Mouse (Mus musculus) hindbrain, embryonic 13.5 days (tissue): Measurements from ENCODE around the gene Arfgap3. TPM values are rescaled to one million over a fixed set of nuclear protein-coding genes. Genes with fewer than 3 reads are reported as not detected.
A peak's percentile ranks its signal among the peaks of the same experiment; 100 is the strongest.

Experiments
- ATAC-seq: fragments of 200-750 bp; cut with Nextera tagmentation; 2 replicates; pipeline ENCODE4 v1.8.0; 2017; ENCODE audit warnings: moderate TSS enrichment; ENCODE audit not compliant: low FRiP score
- H3K27ac ChIP-seq: fragments of 300-500 bp; sonication (generic); 2 replicates; pipeline ENCODE4 v1.5.1; 2015; ENCODE audit warnings: inconsistent platforms, mild to moderate bottlenecking, moderate library complexity
- H3K27me3 ChIP-seq: fragments of 300-500 bp; sonication (generic); 2 replicates; pipeline ENCODE4 v1.6.1; 2015; ENCODE audit warnings: mild to moderate bottlenecking, inconsistent platforms
- H3K36me3 ChIP-seq: fragments of 300-500 bp; sonication (generic); 2 replicates; pipeline ENCODE4 v1.6.1; 2015; ENCODE audit warnings: mild to moderate bottlenecking, inconsistent platforms
- H3K4me1 ChIP-seq: fragments of 300-500 bp; sonication (generic); replicated peaks from 2 replicates; pipeline ENCODE4 v1.6.1; 2015; ENCODE audit warnings: inconsistent platforms
- H3K4me2 ChIP-seq: fragments of 300-500 bp; sonication (generic); 2 replicates; pipeline ENCODE4 v1.6.1; 2015; ENCODE audit warnings: inconsistent platforms, mild to moderate bottlenecking, moderate library complexity
- H3K4me3 ChIP-seq: fragments of 300-500 bp; sonication (generic); 2 replicates; pipeline ENCODE4 v1.5.1; 2015; ENCODE audit warnings: mild to moderate bottlenecking, inconsistent platforms
- H3K9ac ChIP-seq: fragments of 300-500 bp; sonication (generic); 2 replicates; pipeline ENCODE4 v1.6.1; 2015; ENCODE audit warnings: mild to moderate bottlenecking, inconsistent platforms
- H3K9me3 ChIP-seq: fragments of 300-500 bp; sonication (generic); 2 replicates; pipeline ENCODE4 v1.6.1; 2016; ENCODE audit warnings: inconsistent platforms
- WGBS: fragments of 180-500 bp; shearing (Covaris S2); methylation state at CpG from one replicate; pipeline ENCODE4 v1.1.7; 2015; 5-methylcytosine and 5-hydroxymethylcytosine counted together
- polyA plus RNA-seq: library from polyadenylated mRNA; unstranded; fragments of >200 nt; fragmentation: Nextera tagmentation; extraction: Ambion mirVana; gene quantifications from 2 replicates; pipeline ENCODE4 v1.2.1, GENCODE M21; 2015

Arfgap3 gene
- polyA plus RNA-seq, 1 experiment from 2014 or later = 43.8 TPM

DNA sequence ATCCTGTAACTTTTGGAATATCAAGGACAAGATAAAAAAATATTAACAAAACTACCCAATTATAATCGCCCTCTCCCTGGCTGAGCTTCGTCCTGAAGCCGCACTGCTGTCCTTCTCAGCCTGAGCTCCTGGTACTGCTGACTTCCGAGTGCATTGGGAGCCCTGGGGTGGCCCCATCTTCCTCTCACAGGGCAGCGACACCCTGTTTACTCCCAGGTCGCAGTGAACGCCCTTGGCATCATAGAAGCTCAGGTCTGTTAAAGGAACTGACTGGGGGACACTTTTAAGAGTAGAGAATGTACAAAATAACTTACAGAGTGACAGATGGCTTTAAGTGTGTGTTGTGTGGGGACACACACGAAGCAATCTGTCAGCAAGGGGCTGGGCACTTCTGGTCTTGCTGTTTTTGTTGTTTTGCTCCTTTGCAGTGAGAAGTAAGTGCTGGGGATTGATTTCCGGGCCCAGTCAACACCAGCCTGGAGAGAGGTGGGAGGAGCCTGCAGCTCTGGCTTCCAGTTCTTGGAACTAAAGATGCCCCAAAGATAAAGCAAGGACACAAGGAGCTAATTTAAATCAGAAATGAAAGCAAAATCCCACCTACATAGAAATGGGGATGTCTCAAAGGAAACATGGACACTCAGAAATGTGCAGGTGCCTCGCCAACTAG, 50.0 kb downstream of the Arfgap3 start:
- no peak overlapping the region for H3K4me2 ChIP-seq
- H3K9ac ChIP-seq = no peak overlapping the region
- peaks cover 50% of the 10 kb centered on the region for H3K36me3 ChIP-seq
- no peaks in the 10 kb centered on the region for H3K9me3 ChIP-seq
- 58% methylated on average over 10 of the region's 10 CpGs for WGBS
- no peak overlapping the region for H3K4me3 ChIP-seq
- peak overlapping the region; percentile 52; the same call in 1 of the 2 replicates for H3K27ac ChIP-seq
- peaks cover 16% of the 10 kb centered on the region for H3K4me1 ChIP-seq
- no peaks in the 10 kb centered on the region for H3K27me3 ChIP-seq
- ATAC-seq = no peak

DNA sequence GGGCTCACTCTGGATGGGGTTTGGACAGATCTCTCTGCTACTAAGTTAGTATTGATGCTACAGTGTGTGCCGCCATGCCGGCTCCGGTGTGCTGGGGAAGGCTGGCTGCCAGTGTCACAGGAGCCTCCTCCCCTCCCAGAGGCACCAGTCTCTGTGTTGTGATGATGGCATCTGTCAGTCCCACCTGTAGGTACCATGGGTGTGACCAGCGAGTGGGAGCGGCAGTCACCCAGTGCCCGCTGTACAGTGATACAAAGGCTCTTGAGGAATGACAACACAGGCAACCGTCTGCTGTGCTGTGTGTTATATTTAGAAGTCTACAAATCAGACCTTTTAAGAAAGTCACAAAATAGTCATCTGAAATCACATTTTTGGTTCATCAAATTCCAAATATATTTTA, 50.6 kb downstream of the Arfgap3 start:
- Histone ChIP-seq H3K9ac (no peak overlapping the region), H3K9me3 (no peaks in the 10 kb centered on the region), H3K27me3 (no peaks in the 10 kb centered on the region), H3K4me1 (peaks cover 13% of the 10 kb centered on the region), H3K4me2 (no peak overlapping the region), H3K27ac (no peak overlapping the region), H3K36me3 (peaks cover 46% of the 10 kb centered on the region), H3K4me3 (no peak overlapping the region)
- 88% methylated on average over 7 of the region's 7 CpGs for whole genome bisulfite sequencing
- no peak for ATAC-seq

DNA sequence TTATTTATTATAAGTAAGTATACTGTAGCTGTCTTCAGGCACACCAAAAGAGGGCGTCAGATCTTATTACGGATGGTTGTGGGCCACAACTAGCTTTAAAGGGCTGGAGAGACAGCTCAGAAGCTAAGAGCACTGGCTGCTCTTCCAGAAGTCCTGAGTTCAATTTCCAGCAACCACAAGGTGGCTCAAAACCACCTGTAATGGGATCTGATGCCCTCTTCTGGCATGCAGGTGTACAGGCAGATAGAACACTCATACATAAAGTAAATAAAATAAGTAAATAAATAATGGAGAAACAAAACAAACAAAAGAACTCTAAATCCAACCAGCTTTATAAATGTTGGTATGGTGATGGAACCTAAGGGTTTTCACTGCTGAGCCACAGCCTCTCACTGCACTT, 51.2 kb downstream of the Arfgap3 start:
- ATAC-seq = no peak
- no peaks in the 10 kb centered on the region for H3K9me3 ChIP-seq

DNA sequence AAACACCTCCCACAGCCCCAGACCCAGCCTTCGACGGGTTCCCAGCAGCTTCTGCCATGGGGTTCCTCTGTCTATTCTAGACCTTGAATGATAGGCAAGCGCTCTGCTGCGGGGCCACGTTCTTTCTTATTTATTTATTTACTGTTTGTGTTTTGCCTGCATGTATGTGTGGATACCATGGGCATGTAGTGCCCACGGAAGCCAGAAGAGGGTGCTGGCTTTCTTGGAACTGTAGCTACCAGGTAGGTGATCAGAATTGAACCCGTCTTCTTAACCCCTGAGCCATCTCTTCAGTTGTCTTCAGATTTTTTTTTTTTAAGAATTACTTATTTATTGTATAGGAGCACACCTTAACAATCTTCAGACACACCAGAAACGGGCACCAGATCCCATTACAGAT, 51.7 kb downstream of the Arfgap3 start:
- Histone ChIP-seq H3K4me2 (no peak overlapping the region), H3K9ac (no peak overlapping the region), H3K36me3 (peaks cover 42% of the 10 kb centered on the region), H3K9me3 (no peaks in the 10 kb centered on the region), H3K27ac (no peak overlapping the region), H3K4me3 (no peak overlapping the region), H3K4me1 (peaks cover 8% of the 10 kb centered on the region), H3K27me3 (no peaks in the 10 kb centered on the region)
- 88% methylated on average over 8 of the region's 8 CpGs for WGBS
- ATAC-seq = no peak

More for the DNA sequence above, 51.2 kb downstream of the Arfgap3 start:
- Histone ChIP-seq H3K4me1 (peaks cover 11% of the 10 kb centered on the region), H3K36me3 (peaks cover 46% of the 10 kb centered on the region), H3K4me3 (no peak overlapping the region), H3K4me2 (no peak overlapping the region), H3K27ac (no peak overlapping the region), H3K27me3 (no peaks in the 10 kb centered on the region), H3K9ac (no peak overlapping the region)
- 87% methylated on average over 2 of the region's 2 CpGs for WGBS

DNA sequence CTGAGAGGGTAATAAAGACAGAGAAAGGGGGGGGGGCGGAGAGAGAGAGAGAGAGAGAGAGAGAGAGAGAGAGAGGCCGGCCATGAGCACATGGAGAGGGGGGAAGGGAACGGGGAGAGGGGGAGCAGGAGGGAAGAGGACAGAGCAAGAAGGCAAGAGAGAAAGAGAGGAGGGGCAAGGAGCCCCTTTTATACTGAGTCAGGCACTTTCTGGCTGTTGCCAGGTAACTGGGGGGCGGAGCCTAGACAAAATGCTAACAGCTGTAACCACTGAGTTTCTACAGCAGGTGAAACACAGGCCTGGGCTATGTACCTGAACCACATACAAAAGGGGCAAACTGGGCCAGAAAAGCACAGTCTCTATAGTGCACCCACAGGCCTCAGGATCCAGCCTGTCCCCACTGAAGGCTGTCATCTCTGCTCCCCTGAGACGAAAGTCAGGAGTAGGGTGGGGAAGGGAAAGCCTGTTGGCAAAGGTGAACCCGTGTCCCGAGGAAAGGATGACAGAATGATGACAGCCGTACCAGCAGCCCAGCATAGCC, 53.2 kb downstream of the Arfgap3 start:
- Histone ChIP-seq H3K27ac (no peak overlapping the region), H3K4me2 (no peak overlapping the region), H3K36me3 (peaks cover 29% of the 10 kb centered on the region), H3K27me3 (no peaks in the 10 kb centered on the region), H3K4me3 (no peak overlapping the region), H3K4me1 (peaks cover 8% of the 10 kb centered on the region), H3K9ac (peak overlapping the region; percentile 35; the same call in 1 of the 2 replicates), H3K9me3 (no peaks in the 10 kb centered on the region)
- WGBS = 51% methylated on average over 7 of the region's 8 CpGs
- ATAC-seq = no peak

DNA sequence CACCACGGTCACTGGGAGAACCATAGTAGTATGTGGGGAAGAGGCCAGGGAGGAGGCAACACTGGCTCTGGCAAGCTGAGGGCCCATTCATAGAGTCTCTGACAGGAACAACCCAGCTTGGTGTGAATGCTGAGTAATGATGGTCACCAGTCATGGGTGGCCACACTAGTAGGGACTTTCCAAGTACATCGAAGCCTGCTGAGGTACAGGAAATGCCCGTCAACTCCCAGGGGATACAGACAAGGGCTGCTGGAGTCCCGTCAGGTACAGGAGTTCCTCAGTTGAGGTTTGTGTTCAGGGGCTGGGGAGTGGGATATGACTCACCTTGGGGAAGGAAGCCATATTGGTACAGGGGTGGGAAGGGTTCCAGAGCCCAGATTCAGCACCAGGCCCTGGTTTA, 54.0 kb downstream of the Arfgap3 start:
- no peak overlapping the region for H3K27ac ChIP-seq
- peaks cover 24% of the 10 kb centered on the region for H3K36me3 ChIP-seq
- H3K4me2 ChIP-seq = no peak overlapping the region
- H3K4me1 ChIP-seq = peaks cover 8% of the 10 kb centered on the region
- H3K9me3 ChIP-seq = no peaks in the 10 kb centered on the region
- no peak for ATAC-seq
- no peak overlapping the region for H3K9ac ChIP-seq
- no peak overlapping the region for H3K4me3 ChIP-seq
- H3K27me3 ChIP-seq = no peaks in the 10 kb centered on the region
- 92% methylated on average over 4 of the region's 4 CpGs for WGBS

DNA sequence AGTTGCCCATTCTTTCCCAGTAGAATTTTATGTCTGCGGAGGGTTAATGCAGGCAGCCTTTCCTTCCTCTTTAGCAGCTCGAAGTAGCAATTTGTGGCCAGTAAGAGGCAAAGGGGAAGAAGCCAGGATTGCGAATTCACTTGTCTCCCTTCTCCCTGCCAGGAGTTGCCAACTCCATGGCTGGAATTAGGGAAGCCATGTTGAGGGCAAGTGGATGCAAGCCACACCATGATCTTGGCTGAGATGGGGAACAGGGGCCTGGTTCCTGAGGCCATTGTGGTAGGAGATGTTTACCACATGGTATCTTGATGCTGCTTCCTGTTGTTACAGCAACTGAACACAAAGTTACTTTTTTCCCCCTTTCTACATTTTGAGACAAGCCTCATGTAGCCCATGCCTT, 55.1 kb downstream of the Arfgap3 start:
- H3K4me2 ChIP-seq = no peak overlapping the region
- H3K9me3 ChIP-seq = no peaks in the 10 kb centered on the region
- peaks cover 8% of the 10 kb centered on the region for H3K4me1 ChIP-seq
- H3K27me3 ChIP-seq = no peaks in the 10 kb centered on the region
- H3K4me3 ChIP-seq = no peak overlapping the region
- no peak for ATAC-seq
- H3K36me3 ChIP-seq = peaks cover 16% of the 10 kb centered on the region
- no peak overlapping the region for H3K9ac ChIP-seq
- H3K27ac ChIP-seq = no peak overlapping the region
- 89% methylated on average over 3 of the region's 3 CpGs for WGBS

DNA sequence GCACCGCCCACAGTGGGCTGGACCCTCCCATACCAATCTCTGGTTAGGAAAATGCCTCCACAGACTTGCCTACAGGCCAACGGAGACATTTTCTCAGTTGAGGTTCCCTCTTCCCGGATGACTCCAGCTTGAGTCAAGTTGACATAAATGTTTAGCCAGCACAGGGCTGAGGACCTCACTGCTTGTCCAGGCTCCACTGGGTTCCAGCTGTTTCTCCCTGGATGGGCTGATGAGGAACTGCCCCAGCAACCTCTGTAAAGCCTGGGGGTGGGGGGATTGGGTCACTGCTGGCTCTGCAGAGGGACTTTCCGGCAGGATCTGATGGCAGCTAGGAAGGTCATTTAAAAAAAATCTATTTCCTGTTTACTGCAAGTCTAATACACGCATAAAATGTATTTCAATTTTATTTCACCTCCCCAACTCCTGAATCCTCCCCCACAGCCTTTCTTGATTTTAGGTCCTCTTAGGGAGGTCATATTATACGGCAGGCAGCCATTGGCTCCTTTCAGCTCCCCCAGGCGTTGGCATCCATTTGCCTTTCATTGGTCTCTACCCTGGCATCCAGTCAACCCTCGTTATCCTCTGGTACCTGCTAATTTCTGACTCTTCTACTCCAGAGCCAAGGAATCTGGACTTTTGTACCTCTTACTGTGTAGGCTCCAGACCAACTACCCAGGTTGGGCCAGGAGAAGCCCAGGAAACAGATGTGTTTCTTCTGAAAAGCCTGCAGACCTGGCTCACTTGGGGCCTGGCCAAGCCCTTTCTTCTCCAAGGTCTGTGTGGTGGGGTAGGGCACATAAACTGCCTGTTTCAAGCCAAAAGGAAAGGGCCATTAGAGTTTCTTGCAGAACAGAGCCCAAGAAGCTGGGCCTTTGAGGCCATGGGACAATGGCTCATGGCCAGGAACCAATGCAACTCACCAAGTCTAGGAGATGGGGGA, 56.1 kb downstream of the Arfgap3 start:
- H3K27ac ChIP-seq = no peak overlapping the region
- H3K36me3 ChIP-seq = peaks cover 8% of the 10 kb centered on the region
- WGBS = 89% methylated on average over 8 of the region's 8 CpGs
- H3K9me3 ChIP-seq = no peaks in the 10 kb centered on the region
- H3K4me3 ChIP-seq = no peak overlapping the region
- H3K27me3 ChIP-seq = no peaks in the 10 kb centered on the region
- H3K9ac ChIP-seq = no peak overlapping the region
- ATAC-seq = no peak
- H3K4me1 ChIP-seq = peaks cover 8% of the 10 kb centered on the region
- H3K4me2 ChIP-seq = no peak overlapping the region

DNA sequence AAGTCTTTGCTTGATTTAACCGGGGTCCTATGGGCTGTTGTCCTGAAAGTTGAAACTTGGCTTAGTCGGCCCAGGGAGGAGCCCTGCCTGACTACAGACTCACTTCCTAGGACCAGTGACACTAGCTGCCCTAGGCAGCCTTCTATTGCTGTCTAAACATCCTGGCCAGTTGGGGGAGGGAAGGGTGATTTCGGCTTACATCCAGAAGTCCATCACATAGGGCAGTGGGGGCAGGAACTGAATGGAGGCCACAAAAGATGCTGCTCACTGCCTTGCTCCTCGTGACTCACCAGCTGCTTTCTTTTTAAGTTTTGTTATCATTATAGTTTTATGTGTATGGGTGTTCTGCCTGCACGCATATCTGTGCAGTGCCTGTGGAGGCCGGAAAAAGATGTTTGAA, 56.9 kb downstream of the Arfgap3 start:
- H3K36me3 ChIP-seq = peaks cover 6% of the 10 kb centered on the region; the same call in 1 of the 2 replicates
- H3K27ac ChIP-seq = no peak overlapping the region
- H3K4me3 ChIP-seq = no peak overlapping the region
- peaks cover 8% of the 10 kb centered on the region for H3K4me1 ChIP-seq
- H3K4me2 ChIP-seq = no peak overlapping the region
- no peak for ATAC-seq
- WGBS = 85% methylated on average over 6 of the region's 6 CpGs
- H3K9ac ChIP-seq = no peak overlapping the region
- H3K27me3 ChIP-seq = no peaks in the 10 kb centered on the region
- H3K9me3 ChIP-seq = no peaks in the 10 kb centered on the region

DNA sequence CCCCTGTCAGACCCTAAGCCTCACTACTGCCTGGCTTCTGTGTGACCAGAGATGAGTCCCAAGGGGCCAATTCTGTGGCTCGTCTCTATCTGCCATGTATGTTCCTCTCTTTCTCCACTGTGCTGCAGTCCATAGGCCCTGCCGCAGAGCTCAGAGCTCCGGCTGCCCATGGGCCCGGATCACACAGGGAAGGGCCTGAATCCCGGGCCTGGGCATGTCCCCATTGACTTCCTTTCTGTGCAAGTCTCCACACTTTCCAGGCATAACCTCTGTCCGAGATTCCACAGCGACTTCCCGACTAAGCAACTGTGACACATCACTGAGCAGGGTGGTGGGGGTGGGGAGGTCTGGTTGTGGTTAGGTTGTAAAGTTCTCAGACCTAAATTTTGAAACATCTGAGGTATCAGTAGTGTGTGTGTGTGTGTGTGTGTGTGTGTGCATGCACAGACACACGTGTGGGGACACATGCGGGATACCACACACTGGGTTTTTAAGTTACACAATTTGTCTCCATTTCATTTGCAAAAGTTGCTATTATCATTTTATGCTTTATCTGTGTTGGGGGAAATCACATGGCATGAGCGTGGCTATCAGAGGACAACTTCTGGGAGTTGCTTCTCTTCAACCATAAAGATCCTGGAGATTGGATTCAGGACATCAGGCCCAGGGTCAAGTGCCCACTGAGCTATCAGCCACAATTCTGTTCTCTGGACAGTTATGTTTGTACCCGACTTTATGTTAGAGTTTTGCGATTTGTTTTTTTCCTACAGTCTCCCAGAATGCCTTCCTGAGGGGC, 57.6 kb downstream of the Arfgap3 start:
- Histone ChIP-seq H3K4me1 (peaks cover 8% of the 10 kb centered on the region), H3K4me2 (no peak overlapping the region), H3K27me3 (no peaks in the 10 kb centered on the region), H3K36me3 (no peaks in the 10 kb centered on the region), H3K4me3 (no peak overlapping the region), H3K9ac (no peak overlapping the region), H3K27ac (no peak overlapping the region), H3K9me3 (no peaks in the 10 kb centered on the region)
- WGBS = 85% methylated on average over 13 of the region's 13 CpGs
- ATAC-seq = no peak

DNA sequence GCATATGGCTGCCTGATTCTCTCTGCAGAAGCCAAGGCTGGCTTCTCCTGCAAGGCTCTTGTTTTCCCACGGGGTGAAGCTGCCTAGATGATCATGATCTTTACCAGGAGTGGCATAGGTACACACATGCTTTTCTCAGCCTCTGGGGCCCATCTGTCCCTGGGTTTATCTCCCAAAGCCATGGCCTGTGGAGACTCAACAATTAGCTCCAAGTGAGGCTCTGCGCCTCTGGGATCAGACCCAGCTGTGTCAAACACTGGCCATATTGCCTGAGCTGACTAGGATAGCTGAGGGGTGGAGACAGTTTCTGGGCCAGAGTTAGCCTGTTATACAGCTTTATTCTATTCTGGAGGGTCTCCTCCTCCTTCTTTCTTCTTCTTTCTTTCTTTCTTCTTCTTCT, 59.1 kb downstream of the Arfgap3 start:
- Histone ChIP-seq H3K4me2 (no peak overlapping the region), H3K36me3 (no peaks in the 10 kb centered on the region), H3K4me1 (no peaks in the 10 kb centered on the region), H3K9ac (no peak overlapping the region), H3K4me3 (no peak overlapping the region), H3K27ac (no peak overlapping the region), H3K27me3 (no peaks in the 10 kb centered on the region), H3K9me3 (no peaks in the 10 kb centered on the region)
- ATAC-seq = no peak
- 81% methylated on average over 2 of the region's 2 CpGs for WGBS

DNA sequence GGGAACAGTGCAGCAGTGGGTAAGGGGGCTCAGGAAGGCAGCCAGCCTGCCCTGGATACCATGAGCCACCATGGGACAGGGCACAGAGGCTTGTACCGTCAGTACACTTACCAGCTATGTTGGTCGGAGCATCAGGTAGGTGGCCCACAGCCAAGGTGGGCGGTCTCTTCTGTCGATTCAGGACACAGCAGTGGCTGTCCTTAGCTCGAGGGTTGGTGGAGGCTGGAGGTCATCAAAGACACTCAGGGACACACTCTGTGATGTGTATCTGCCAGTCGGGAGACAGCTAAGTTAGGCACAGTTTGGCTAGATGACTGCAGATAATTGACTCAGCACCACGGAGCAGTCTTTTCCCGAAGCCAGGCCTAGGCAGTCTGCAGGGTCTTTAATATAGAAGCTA, 65.2 kb downstream of the Arfgap3 start:
- no peaks in the 10 kb centered on the region for H3K36me3 ChIP-seq
- WGBS = 81% methylated on average over 8 of the region's 8 CpGs
- H3K4me3 ChIP-seq = no peak overlapping the region
- H3K4me2 ChIP-seq = no peak overlapping the region
- no peak overlapping the region for H3K27ac ChIP-seq
- H3K9me3 ChIP-seq = no peaks in the 10 kb centered on the region
- H3K9ac ChIP-seq = no peak overlapping the region
- H3K4me1 ChIP-seq = no peaks in the 10 kb centered on the region
- ATAC-seq = no peak
- H3K27me3 ChIP-seq = no peaks in the 10 kb centered on the region
